Mouse (Mus musculus) skeletal muscle tissue, adult 2 months (tissue): ENCODE results near the gene Atp5g2.

Source experiments
- DNase-seq: peaks from one replicate; pipeline ENCODE4 v3.0.0-alpha.2; 2012; ENCODE audit warnings: low read depth, low spot score

The Atp5g2 gene

DNA sequence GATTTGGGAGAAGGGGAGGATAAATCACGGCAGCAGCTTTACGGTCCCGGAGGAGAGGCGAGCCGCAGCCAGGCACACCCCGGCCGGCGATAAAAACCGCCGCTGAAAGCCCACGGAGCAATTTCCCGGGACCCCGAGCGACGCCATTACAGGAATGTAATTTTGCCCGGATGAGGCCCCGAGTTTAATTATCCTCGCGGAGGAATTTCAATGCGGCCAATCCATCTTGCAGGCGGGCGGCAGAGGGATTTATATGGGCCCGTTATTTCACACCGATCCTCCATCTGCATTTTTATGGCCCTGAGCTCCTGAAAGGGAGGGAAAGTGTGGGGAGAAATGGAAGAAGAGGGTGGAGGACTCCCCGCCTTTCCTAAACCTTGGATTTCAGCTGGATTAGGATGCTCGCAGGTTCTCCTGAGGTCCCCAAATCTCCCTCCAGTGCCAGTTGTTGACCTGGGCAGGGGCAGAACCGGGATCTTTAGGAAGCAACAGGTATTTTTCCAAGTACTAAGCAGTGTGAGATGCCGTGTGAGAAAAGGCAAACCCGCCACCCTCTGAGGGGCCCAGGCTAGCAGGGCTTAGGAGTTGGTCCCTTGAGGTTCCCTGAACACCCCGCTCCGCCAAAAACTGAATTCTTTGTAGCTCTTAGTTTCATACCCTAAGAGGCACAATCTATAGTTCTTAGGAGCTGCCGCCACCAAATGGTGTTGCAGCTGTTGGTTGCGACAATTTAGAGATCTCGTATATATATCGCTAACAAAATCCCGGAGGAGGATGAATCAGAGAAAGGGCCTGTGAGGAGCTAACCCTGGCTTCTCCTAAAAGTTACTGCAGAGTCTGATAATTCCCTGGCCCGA, at the start of gene Atp5g2:
TSS of gene Atp5g2 (minus strand) at position 138 of the 857 bp plus-strand sequence.
- DNase-seq: peak; percentile 29

DNA sequence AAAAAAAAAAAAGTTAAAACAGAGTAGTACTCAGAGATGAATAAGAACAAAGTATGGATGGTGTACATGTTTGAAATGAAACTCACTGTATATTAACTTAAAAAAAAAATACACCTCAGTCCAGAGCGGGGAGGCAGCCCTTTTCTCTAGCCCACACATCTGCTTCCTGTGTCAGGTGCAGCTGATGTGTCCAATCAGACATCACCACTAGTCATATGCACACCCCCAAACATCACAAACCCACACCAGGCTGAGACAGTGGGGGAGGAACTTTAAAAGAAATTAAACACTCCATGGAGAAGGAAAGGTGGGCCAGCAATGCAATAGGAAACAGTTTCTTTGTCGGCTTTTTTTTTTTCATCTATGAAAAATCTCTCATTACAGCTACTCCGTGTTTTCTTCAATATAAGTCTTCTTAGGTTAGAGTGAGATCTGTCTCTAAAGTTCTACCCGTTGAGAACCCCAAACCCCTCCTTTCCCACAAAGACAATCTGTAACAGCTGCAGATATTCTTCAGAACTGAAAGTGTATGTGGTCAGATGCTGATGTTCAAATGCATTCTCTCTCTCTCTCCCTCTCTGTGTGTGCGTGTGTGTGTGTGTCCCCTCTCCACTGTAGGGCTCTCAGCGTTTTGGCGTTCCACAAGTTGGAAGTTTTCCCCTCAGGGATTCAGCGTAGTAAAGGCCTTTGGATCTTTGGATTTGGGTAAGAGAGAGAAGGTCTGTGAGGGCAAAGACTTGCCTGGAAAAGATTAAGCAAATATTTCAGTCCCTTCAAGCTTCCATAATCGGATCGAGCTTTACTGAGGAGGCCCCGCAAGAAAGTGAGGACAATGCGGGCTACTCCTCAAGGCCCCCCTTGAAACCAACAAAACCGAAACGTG, 49.1 kb upstream of the Atp5g2 start:
- DNase-seq: no peak

DNA sequence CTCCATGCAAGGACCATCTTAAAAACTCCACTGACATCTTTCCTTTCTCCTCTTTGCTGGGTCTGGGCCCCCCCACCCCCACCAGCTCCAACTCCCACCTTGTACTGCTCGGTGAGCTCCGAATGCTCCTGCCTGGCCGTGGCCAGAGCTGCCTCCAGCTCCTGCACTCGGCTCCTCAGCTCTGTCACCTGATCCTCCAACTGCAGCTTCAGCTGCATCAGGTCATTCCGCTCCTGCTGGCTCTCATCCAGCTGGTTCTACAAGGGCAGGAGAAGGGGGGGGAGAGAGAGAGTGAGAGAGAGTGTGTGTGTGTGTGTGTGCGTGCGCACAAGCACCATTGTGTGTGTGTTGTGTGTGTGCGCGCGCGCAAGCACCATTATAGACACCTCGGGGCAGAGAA, 44.0 kb upstream of the Atp5g2 start:
- peak; percentile 89 for DNase-seq

DNA sequence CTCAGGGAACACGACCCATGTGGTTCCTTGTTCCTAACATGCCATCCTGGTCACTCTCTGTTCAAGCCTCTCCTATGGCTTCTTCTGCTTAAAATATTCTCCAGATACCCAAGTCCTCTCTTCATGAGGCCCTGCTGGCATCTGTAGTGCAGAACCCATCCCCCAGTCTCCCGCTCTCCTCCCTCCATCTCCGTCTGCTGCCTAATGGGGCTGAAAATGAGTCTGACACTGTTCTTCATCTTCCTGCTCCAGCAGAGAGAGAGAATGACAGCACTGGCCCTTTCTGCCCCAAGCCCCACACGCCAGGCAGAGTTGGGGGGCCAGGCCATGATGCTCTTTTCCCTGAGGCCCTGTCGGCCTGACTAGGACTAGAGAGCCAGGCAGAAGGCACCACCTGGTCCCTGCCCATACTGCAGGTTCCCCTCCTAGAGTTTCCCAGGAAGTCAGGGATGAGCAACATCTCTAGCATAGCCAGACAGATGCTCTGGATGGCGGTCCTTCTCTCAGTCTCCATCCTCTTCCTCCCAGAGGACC, 35.7 kb upstream of the Atp5g2 start:
- DNase-seq: no peak

DNA sequence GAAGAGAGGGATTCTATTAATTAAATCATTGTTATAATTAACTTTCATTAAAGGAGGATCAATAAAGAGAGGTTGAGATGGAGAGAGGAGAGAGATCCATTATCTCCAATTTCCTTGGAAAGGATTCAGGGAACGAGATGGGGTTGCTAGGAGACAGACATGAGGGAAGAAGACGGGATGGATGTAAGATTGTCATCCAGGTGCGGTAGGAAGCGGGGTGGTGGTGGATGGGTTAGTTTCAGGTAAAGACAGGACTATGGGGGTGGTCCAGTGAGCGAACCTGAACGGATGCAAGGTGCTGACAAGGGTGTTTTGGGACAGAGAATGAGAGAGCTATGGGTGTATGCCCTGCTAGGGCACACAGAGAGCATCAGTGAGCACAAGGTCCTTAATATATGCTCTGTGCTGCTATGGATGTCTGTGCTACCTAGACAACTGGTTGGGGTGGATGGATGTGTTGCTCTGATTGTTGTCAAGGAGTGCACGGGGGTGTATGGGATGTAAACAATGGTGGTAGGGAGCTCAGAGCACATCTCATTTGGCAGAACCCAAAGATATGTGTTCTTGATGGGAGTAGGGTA, 33.9 kb upstream of the Atp5g2 start:
- DNase-seq: no peak

DNA sequence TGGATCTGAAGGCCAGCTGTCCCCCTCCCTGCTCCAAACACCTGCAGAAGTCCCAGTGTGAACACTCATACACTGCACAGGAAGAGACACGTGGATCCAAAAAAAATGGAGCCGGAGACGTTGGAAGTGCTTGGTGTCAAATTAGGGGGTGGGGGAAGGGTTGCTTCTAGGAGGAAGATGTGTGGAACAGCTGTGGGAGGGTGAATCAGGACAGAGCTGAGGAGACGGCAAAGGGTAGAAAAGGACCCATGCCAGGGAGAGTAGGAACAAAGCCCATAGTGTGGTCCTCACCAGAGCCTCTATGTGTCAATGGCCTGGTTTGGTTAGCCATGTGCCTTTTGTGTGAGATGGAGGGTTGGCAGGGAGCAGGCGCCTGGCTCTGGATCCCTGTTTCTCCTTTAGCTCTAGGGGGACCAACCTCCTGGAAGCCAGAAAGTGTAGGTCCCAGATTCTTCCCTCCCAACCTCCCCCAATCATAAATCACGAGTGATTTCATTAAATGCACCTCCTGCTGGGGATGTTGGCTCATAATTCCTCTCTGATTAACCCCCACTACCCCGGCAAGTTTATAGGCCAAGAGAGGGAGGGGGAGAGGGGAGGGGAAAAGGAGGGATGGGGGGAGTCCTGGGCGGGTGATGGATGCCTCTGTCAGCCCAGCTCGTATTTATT, 33.2 kb upstream of the Atp5g2 start:
- no peak for DNase-seq

DNA sequence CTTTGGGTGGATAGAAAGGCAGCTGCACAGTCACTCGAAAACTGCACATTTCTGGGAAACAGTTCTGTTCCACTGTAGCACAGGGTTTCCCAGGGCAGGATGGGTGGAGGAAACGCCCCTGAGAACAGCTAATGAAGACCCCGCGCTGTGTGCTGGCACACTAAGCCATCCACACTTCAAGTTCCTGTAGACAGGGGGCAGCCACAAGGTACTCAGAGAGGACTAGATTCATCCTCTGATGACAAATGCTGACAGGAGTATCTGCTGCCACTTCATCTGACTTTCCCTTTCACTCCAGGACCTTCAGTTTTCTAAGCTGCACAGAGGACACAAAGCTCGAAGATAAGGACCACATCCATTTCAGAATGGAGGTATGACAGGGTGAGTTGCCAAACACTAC, 32.7 kb upstream of the Atp5g2 start:
- DNase-seq: no peak

DNA sequence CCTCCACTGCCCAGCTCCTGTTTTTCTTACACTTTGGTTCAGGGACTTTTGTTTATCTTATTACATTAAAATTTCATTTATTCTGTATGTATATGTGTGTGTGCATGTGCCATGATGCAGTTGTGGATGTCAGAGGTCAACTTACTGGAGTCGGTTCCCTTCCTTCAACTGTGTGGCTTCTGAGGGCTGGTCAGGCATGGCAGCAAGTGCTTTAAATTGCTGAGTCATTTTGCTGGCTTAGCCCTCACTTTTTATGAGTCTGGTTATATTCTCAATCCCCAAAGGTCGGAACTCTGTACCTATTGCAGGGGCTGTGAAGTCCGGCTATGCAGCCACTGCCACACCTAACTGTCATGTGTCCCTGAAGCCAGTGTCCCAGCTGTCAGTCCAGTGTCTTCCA, 30.8 kb upstream of the Atp5g2 start:
- DNase-seq: no peak

DNA sequence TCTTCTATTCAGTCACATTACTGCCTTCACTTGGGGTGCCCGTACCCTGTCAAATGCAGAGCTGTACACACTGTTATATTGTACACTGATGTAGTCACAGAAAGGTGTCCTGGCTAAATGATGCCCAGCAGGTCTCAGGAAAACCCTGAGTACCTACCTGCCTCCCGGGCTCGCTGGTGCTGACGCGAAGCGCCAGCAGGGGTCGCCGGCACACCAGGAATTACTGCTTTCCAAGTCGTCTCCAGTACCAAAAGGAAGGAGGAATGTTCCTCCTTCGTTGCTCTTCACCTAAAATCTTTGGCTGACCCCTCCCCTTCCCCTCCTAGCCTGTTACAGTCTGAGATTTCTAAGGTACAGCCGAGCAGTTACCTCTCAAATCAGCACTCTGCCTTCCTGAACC, 26.0 kb upstream of the Atp5g2 start:
- peak; percentile 31 for DNase-seq

DNA sequence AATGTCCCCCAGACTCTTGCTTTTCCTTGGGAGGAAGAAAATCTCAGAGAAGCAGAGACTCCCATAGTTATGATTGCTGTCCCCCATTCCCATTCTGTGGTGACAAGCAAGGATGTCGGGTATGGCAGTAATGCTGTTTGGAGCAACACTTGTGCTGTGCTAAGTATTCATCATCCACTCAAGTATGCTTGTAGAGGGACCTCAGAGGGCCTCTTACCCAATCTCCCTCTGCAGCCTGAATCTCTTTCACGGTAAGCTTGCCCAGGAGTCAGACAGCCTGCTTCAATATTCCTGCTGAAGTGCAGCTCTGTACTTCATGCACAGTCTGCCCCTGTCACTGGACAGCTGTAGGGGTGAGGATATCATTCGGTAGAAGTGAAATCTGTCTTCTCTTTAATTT, 24.7 kb upstream of the Atp5g2 start:
- DNase-seq: no peak

DNA sequence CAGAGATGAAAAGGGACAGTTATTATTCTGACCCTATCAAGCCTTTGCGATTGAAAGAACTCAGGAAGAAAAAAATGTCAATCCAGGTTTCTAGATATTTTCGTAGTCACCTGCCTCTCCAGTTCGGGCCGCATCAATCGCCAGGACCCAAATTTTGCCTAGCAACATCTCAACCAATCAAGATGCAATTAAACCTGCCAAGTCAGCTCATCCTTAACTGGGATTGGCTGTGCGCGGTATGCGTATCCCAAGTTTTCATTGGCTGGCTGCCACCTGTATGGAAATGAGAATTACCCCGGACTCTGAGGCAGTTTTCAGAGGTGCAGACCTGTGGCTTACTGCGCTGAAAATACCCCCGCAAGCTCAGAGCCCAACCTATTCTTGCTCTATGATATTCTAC, 21.4 kb upstream of the Atp5g2 start:
- DNase-seq: no peak

DNA sequence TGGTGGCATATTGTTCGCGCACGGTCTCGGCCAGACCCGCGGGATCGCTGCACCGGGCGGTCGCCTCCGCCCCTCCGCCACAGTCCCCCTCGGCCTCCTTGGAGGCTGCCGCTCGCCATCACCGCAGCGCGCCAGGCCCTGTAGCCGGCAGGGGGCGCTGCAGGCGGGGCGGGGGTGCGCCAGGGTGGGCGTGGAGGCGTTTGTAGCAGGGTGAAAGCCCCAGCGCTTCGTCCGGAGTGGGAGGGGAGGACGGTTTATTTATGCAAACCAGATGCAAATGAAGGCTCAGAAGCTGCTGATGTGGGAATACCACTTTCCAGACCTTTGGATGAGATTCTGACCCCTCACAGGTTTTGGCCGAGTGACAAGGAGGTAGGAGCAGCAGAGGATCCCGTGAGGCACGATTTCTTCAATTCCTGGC, 20.8 kb upstream of the Atp5g2 start:
- no peak for DNase-seq

DNA sequence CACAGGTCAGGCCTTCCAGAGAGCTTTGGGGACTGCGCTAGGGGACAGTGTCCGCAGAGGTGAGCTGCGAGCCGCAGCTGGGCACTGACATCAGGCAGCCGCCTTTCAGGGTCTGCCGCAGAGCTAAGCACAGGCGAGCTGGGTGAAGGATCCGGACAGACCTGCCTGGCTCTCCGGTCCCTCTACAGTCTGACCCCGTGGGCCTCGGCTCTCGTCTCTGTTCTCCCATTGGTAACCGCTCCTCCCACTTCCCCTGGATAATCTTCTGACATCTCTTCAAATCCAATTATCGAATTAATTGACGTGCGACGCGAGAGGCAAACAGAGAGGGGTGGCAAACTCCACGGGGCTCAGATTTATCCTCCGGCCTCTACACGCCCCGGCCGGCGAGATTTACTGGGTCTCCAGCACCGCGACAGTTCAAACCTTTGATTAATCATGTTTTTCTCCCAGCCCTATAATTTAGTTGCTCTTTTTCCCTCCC, 20.2 kb upstream of the Atp5g2 start:
- DNase-seq: no peak

DNA sequence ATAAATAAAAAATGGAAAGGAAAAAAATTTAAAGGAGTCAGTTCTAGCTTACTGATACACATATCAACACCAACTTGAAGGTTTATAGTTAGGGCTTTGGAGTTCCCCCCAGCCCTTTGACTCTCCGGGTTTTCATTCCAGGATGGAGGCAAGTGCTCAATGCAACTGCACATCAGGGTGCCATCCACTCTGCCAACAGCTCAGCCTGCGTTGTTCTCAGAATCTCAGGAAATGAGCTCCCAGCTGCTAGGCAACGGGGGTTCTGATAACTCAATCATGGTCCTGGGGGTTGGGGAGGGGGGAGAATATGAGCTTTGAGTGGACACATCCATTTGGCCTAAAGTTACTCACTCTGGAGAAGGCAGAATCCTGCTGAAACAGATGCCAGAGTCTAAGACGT, 13.6 kb upstream of the Atp5g2 start:
- no peak for DNase-seq

DNA sequence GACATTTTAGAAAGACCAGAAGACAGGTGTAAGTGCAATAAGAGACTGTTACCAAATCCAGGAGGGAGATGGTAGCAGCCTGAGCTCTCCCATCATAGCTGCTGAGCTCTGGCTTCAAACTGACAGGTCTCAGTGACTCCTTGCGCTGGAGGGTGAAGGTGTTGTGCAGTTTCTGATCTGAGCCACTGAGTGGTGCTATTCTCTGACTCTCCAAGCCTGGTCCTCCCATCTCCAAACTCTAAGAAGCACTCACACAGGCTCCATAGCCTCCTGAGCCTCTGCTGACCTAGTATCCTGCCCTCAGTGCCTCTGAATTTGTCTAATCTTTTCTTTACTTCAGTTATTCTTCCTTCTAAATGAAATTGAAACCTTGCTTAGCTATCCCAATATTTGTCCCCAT, 11.5 kb upstream of the Atp5g2 start:
- DNase-seq: no peak

DNA sequence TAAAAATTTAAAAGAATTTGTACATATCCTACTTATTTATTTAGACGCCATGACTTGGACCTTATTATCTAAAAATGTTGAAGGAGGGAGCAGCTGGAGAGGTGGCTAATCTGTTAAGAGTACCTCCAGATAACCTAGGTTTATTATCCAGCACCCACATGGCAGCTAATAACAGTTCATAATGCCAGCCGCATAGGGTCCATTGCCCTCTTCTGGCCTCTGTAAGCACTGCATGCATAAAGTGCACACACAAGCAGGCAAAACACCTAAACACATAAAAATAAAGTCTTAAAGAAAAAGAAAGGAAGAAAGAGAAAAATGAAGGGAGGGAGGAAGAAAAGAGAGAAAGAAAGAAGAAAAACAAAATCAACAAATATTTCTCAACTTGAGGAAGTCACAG, 4.2 kb upstream of the Atp5g2 start:
- DNase-seq: no peak

DNA sequence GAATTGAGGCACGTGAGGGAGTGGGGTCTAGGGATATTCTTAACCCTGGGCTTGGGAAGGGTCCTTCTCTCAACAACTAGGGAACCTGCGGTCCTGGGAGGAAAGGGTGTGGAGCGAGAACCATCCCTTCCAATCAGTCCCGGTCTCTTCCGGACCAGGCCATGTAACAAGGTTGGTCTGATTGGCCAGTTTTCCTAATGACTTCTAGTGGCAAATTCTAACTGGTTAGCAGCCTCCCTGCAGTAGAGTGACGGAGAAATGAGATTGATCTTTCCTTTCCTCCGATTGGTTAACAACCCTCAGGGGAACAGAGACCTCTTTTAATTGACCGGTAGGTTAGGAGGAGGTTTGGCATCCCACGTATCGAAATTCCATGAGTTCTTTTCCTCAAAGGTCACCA, 1.4 kb upstream of the Atp5g2 start:
- DNase-seq: peak; percentile 83

DNA sequence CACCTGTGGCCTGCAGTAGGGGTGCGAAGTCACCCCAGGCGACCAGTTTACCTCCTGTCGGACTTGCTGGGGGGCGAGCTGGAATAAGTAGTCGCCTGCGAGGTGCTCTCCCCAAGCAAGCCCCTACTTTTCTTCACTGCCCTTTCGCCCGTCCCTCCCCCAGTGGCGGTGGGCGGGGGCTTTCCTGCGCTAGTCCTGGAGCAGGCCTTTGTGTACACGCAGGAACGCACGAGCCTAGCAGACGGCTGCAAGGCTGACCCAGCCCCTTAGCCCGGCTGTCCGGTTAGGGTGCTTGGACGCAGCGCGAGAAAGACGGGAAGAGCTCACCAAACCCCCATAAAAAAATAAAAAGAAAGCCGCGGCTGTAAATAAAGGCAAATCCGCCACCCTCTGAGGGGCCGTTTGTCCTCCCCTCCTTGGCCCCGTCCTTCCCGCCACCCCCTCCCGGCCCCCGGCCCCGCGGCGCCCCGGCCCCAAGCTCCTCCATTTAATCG, 384 bp downstream of the Atp5g2 start:
- DNase-seq: peak; percentile 83

DNA sequence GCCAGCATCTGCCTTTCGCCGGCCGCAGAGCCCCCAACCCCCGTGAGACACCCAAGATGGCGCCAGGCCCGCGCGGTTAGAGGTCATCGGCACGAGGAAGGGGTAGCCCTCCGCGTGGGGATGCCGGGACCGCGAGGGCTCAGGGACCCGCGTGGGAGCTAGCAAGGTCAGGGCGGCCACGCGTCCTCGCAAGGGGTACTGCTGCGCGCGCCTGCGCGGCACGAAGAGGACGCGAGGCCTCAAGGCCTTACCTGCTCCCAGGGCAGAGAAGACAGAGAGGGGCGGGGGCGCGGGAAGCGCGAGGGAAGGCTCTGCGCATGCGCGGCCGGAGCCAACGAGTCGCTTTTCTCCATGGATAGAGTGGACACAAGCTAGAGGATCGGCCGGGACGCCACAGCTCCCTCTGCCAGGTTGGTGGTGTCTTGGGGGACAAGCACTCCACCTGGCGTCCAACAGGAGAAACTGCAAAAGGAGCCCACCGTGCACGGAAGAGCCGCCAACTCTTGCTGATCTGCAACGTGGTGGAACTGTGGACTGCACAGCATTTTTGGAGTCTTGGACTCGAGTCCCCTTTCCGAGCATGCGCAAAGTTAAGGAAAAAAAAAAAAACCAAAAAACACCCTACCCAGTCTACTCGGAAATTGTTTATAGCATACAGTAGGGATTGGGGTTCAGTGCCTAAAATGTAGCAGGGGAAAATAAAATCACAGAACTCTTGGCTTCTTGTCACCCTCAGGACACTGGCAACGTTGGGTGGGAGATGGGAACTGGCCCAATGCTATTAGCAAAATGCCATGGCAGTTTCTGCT, 1.2 kb downstream of the Atp5g2 start:
- peak; percentile 100 for DNase-seq

DNA sequence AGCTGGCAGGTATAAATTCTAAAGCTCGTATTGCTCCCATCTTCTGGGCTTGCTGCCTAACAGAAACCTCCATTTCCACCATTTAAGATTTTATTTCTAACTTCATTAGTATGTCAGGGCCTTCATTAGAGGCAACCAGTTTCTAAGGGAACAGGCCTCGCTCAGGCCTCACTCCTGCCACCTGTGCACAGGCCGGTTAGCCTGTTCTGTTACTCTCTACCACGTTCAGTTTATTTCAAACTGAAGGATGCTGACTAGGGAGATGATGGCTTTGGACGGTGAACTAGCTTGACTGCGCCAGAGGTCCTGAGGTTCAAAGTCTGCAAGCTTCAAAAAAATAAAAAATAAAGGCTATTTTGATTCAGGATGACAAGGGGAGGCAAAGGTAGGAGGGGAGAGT, 1.9 kb downstream of the Atp5g2 start:
- DNase-seq: no peak
